Mouse (Mus musculus) lung, postnatal 4 days (tissue): ENCODE data around the gene Dnase1l2.
A peak's percentile ranks its signal among the peaks of the same experiment; 100 is the strongest.

Experiments
- DNase-seq, 2 experiments: peaks; one replicate each; pipeline ENCODE4 v3.0.0; 2021

Dnase1l2 gene

GRCm38 (mm10) chr17:24442632-24443155 lies at the start of gene Dnase1l2:
Gene Dnase1l2 (minus strand): TSS chr17:24443105.
- no peak for DNase-seq

- no peak for DNase-seq
Observed at GRCm38 (mm10) chr17:24490399-24490798, 47.5 kb upstream of the Dnase1l2 start.

GRCm38 (mm10) chr17:24489265-24490030 lies 46.5 kb upstream of the Dnase1l2 start:
- DNase-seq, result peak in 1 of 2 experiments; percentile 17

GRCm38 (mm10) chr17:24488662-24489264 lies 45.9 kb upstream of the Dnase1l2 start:
- peak in 1 of 2 experiments; percentile 31 for DNase-seq

GRCm38 (mm10) chr17:24488186-24488661 lies 45.3 kb upstream of the Dnase1l2 start, which contains the start of gene Caskin1:
Gene Caskin1 (plus strand): TSS chr17:24488601.
- peak; percentile 34 to 43 for DNase-seq

GRCm38 (mm10) chr17:24485090-24485860 lies 42.4 kb upstream of the Dnase1l2 start:
- DNase-seq, result peak in 1 of 2 experiments; percentile 53

GRCm38 (mm10) chr17:24483495-24483894 lies 40.6 kb upstream of the Dnase1l2 start:
- DNase-seq, result no peak

- no peak for DNase-seq
Observed at GRCm38 (mm10) chr17:24481027-24481815, 38.3 kb upstream of the Dnase1l2 start.

- DNase-seq, result peak in 1 of 2 experiments; percentile 23
Observed at GRCm38 (mm10) chr17:24480201-24480826, 37.4 kb upstream of the Dnase1l2 start.

GRCm38 (mm10) chr17:24479431-24479830 lies 36.5 kb upstream of the Dnase1l2 start:
- no peak for DNase-seq

GRCm38 (mm10) chr17:24478663-24479380 lies 35.9 kb upstream of the Dnase1l2 start, which contains the start of gene Mlst8:
Gene Mlst8 (minus strand): TSS chr17:24479078.
- peak; percentile 96 to 99 for DNase-seq

- DNase-seq, result no peak
Observed at GRCm38 (mm10) chr17:24477985-24478600, 35.2 kb upstream of the Dnase1l2 start.

- no peak for DNase-seq
Observed at GRCm38 (mm10) chr17:24477053-24477984, 34.4 kb upstream of the Dnase1l2 start.

- no peak for DNase-seq
Observed at GRCm38 (mm10) chr17:24476022-24476776, 33.3 kb upstream of the Dnase1l2 start.

GRCm38 (mm10) chr17:24475586-24475985 lies 32.7 kb upstream of the Dnase1l2 start:
- no peak for DNase-seq

- no peak for DNase-seq
Observed at GRCm38 (mm10) chr17:24474557-24474956, 31.7 kb upstream of the Dnase1l2 start.

GRCm38 (mm10) chr17:24473612-24474275 lies 30.8 kb upstream of the Dnase1l2 start, which contains the start of gene Bricd5:
Gene Bricd5 (plus strand): TSS chr17:24473884.
- DNase-seq, result no peak

GRCm38 (mm10) chr17:24472512-24472911 lies 29.6 kb upstream of the Dnase1l2 start:
- peak in 1 of 2 experiments; percentile 49 for DNase-seq
